Mouse (Mus musculus) spleen, postnatal 4 days (tissue): ENCODE results near the gene Exoc3l.

Source experiments
- DNase-seq, 2 experiments: peaks; one replicate each; pipeline ENCODE4 v3.0.0; 2022; ENCODE audit warnings: low spot score in 2 of 2

The Exoc3l gene

DNA sequence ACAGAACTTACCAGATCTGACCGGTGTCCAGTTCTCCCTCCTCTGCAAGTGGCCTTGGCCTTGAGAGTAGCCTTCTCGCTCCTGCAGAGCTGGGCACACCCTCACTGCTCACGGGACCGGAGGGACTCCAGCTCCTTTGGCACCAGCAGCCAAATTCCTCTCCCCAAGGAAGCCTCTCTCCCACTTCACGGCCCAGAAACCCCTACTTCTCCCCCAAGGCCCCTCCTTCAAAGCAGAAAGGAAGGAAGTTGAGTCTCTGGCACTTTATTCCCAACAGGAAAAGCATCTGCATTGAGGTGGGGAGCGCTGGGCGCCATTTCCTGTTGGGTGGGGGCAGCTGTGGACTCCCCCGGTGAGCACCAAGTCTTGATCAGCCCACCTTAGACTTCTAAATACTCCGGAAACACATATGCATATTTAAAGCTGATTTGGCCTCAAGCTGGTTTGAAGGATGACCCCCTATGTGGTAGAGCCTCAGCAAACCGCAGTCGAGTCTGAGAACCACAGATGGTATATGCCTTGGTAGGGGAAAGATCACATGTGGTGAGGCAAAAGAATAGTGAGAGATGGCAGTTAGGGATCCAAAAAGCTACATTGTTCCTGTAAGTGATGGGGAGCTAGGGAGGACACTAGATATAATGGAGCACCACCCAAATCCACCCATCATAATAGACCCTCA is at the start of gene Exoc3l:
Gene Exoc3l, minus strand, starts transcription at position 207 of the 679 bp plus-strand sequence.
- DNase-seq, result peak in 1 of 2 experiments; percentile 15

DNA sequence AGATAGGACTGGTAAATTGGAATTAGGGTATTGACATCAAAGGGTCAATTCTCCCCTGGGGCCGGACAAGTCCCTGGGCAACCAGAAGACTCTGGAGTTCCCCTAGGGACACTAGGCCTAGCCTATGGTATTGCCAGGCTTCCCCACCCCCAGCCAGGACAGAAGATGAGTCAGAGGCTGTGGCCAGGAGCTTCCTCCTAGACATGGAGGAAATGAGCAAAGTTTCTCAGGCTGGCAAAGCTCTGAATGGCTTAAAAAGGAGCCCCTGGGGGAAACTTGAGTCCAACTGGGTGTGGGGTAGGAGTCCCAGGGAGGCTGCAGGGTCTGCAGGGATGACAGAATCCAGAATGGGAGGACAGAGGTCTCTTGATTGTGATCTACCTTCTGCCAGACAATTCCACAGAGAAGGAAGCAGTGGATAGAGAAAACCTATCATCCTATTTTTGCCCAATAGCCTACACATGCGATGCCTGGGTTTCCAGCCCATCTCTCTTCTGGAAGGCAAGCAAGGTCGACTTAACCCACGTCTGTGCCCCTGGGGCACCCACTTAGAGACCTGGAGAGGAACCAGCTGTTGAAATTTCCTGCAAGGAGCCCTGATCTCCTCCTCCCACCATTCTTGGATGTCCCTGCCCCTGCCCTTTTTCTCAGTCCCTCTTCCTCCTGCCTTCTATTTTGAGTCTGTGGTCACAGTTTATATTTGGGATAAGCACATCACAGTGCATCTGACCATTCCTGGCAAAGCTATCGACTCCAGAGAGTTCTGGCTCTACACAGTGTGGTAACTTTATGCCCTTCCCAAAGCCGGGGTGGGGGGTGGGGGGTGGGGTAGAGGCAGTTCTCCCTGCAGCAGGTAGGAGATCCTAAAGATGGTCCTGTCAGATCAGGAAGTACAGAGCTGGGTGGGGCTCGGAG is 49.4 kb upstream of the Exoc3l start:
- peak in 1 of 2 experiments; percentile 63 for DNase-seq

DNA sequence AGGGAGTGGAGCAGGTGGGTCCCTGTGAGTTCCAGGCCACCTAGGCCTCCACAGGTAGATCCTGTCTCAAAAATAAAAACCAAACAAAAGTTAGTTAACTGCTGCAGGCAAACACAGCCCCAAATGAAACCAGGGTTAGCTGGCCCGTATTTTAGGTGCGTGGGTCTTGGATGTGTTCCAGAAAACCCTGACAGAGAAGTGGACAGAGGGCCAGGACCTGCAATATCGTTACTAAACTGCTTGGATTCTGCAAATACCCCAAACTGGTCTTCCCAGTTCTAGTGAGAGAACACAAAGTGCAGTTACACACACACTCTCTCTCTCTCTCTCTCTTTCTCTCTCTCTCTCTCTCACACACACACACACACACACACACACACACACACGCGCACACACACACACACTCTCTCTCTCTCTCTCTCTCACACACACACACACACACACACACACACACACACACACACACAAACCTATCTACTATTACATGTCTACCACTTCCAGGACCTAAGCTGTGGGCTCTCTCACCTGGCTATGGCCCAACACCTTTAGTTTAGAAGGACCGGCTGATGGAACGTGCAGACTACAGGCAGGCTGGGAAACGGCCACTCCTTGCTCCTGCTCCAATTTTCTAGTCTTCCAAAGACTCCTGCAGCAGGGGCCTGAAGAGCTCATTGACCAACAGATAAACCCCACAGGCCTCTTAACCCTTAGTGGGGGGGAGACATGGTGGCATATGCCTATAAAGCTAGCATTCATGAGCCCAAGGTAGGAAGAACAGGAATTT is 48.1 kb upstream of the Exoc3l start:
- DNase-seq, result no peak

- no peak for DNase-seq
Measured at GRCm38 (mm10) chr8:105342768-105343167, 46.9 kb upstream of the Exoc3l start.

GRCm38 (mm10) chr8:105341399-105341798 is 45.5 kb upstream of the Exoc3l start:
- no peak for DNase-seq

DNA sequence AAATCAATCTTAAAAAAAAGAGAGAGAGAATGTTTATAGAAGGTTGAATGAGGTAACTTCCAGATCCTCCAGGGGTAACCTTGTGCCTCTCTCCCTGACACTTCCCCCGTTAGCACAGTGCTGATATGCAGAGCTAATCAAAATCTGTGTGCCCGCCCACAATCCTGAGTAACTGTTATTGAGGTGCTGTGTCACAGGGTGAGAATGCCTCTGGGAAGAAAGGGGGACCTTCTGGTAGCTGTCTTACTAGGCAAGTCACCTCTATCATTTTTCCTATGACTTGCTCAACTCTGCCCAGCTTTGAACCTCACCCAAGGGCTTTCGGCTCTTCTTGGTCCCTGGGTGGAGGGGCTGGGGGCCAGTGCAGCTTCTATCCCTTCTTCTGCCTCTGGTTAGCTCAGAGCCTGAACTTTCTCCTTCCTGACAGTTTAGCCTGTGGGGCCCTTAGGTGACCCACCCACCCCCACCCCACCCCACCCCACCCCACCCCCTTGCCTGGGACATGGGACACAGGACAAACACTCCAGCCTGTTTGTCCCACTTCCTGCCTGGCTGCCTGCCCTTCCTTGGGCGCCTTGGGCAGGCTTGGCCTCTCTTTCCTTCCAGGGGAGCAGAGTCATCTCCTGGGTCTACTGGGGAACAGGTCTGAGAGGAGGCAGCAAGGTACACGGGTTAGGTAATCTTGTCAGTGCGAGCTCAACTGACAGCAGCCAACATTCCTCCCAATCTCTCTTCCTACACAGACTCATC is 44.2 kb upstream of the Exoc3l start:
- DNase-seq, result no peak

- no peak for DNase-seq
Measured at GRCm38 (mm10) chr8:105338992-105339391, 43.1 kb upstream of the Exoc3l start.

- no peak for DNase-seq
Measured at GRCm38 (mm10) chr8:105336373-105337130, 40.7 kb upstream of the Exoc3l start.

GRCm38 (mm10) chr8:105332523-105332922 is 36.6 kb upstream of the Exoc3l start:
- DNase-seq, result no peak

- no peak for DNase-seq
Measured at GRCm38 (mm10) chr8:105331931-105332330, 36.0 kb upstream of the Exoc3l start.

- DNase-seq, result no peak
Measured at GRCm38 (mm10) chr8:105331469-105331868, 35.6 kb upstream of the Exoc3l start.

GRCm38 (mm10) chr8:105330325-105330724 is 34.4 kb upstream of the Exoc3l start:
- DNase-seq, result no peak

- DNase-seq, result no peak
Measured at GRCm38 (mm10) chr8:105326968-105327367, 31.1 kb upstream of the Exoc3l start.

DNA sequence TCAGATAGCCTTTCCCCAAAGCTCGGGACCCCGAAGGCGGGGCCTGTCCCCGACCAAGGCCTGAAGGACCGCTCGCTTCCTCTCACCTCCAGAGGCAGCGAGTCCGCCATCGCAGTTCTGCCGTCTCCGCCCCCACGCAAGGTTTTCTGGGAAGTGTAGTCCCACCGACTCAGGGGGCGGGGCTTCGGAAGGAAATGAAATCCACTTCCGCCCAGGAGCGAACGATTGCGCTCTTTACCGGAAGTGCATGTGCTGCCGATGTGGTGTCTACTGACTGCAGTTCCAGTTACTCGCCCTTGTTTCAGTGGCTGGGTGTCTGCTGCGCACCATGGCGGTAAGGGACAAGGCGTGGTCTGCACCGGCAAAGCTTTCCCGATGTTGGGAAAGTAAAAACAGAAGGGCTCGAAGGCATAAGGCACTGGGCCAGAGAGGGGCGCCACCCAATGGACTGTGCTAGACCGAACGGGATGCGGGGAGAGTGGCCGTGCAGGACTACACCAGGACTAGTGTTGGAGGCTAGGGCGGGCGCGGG is 30.3 kb upstream of the Exoc3l start, which contains the start of the genes Lrrc29 and Tmem208:
Gene Lrrc29, minus strand, starts transcription at position 138 of the 532 bp plus-strand sequence.
Gene Tmem208, plus strand, starts transcription at position 214 of the 532 bp plus-strand sequence.
- DNase-seq, result peak; percentile 99

GRCm38 (mm10) chr8:105325641-105326093 is 29.8 kb upstream of the Exoc3l start:
- DNase-seq, result no peak

DNA sequence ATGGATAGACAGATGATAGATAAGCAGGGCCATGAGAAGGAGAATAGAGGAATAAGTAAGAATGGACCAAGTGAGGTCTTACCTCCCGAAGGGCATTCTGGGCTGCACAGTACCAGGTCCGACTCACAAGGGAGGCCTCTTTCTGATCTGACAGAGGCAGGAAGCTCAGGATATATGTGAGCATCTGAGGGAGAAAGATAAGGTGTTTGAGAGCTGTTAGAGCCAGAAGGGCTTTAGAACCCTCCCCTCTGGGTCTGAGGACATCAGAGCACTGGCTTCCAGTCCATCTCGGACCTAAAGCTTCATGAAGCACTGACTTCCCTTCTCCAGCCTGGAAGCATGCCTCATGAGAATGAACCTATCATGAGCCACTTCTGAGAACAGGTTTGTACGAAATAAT is 27.3 kb upstream of the Exoc3l start:
- DNase-seq, result peak in 1 of 2 experiments; percentile 58

DNA sequence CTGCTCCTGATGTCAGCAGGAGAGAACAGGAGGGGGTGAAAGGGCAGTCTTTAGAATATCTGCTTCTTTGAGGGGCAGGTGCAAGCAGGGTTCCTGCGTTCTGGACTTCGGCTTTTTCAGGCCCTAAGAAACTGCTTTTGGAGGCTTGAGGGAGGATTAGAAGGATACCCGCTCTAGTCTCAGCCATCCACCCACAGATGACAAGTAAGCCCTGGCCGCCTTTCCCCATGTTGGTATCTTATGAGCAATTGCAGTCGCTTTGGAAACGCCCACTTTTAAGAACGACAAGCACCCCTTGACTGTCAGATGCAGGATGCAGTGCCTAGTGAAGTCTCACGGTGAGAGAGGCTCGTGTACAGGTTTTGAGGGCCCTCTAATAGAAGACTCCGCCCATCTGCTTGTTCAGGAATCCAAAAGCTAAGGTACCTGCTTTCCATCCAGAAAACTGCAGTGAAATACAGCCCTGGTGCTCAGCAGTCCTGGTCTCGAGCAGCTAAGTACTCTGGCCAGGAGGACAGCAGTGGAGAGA is 22.8 kb upstream of the Exoc3l start:
- no peak for DNase-seq

DNA sequence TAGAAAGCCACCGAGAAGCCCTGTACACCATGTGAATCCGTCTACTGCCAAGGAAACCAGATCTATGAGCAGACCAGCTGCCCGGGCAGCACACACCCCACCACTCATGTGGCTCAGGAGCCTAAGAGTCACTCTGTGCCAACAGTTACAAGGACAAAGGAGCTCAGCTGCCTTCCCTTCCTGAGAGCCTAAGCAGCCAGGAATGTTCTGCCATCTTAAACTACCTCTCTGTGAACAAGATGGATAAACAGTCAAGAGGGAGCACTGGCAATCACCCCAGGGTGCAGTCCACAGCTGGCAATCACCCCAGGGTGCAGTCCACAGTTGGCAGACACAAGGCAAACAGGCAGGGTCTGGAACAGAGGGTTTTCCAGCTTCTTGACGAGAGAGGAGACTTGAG is 22.0 kb upstream of the Exoc3l start:
- no peak for DNase-seq

DNA sequence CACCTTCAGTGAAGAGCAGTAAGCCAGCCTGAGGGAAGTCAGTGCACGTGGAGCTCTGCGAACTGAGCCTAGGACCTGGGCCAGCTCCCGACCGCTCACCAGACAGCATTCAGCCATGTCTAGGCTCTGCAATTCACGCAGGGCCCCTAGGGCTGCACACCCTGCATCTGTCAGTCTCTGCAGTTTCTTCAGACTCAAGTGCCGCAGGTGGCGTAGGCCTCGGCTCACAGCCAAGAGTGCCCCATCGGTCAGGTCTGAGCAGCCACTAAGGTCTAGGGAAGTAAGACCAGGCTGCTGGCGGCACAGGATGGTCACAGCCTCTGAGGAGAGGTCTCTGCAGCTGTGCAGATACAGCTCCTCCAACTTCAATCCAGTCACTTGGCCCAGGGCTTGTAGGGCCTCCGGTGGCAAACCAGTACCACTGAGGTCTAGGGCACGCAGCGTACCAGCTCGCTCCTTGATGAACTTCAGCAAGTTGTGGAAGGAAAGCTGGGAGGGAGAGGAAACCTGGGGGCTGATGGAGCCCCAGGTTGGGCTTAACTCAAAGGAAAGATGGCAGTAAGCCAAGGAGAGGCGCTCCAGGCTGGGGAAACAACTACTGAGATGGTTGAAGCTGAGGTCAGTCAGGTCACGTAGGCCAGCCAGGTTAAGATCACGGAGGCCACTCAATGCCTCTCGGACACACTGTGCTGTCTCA is 19.3 kb upstream of the Exoc3l start:
- no peak for DNase-seq
